Mouse (Mus musculus): Measurements from ENCODE around the gene Olfr129. TPM values are rescaled to one million over a fixed set of nuclear protein-coding genes. Genes with fewer than 3 reads are reported as not detected.

Gene Olfr129
- not detected for total RNA-seq (2021)
- long read RNA-seq, experiment 1 = 0 reads
- long read RNA-seq, experiment 2 = 0 reads

DNA sequence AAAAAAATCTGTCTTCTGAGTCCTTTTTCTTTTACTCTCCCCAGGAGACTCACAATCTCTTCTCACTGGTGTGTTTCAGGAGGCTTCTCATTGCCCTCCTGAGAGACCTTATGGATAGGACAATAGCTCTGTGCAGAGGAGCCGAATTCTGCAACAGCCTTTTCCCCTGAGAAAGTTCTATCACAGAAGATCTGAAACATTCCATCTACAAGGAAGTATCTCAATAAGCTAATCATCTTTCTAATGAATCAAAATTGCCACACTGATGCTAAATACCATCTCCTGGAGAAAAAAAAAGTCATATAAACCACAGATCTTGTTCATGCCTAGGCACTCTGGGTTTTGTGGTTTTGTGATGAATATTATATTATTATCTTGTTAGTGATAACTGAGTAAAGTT, at the start of gene Olfr129:
Gene Olfr129, minus strand, starts transcription at position 101 of the 400 bp plus-strand sequence.
- DNase-seq = no peak

DNA sequence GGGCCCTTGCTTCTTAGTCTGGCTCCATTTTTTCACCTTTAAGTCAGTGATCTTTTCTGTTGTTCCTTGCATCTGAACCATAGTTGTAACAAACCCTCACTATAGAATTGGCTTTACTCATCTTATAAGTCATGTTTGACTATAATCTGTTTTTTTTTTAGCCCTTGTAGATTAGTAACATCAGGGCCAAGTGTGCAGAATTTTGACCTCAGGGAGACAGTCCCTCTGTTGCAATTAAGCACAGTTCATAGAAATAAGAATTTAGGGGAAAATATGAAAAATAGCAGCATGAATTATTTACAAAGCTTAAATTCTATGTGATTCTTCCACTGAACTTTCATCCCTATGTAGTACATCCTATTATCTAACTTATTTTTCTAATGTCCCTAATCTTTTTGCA, 28.7 kb upstream of the Olfr129 start, which contains the start of gene Olfr131:
Gene Olfr131, minus strand, starts transcription at position 101 of the 400 bp plus-strand sequence.
- no peak for DNase-seq

DNA sequence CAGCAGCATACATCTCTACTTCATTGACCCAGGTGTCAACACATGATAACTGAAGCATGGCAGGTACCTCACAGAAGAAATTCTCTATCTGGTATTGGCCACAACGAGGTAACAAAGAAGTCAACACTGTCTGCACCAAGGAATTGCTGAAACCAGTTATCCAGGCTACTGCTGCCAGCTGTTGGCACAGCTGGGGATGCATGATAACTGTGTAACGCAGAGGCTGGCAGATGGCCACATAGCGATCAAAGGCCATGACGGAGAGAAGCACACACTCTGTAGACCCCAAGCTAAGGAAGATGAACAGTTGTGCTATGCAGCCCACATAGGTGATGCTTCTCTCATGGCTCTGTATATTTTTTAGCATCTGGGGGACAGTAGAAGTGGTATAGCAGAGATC, 22.5 kb upstream of the Olfr129 start:
- DNase-seq = no peak

DNA sequence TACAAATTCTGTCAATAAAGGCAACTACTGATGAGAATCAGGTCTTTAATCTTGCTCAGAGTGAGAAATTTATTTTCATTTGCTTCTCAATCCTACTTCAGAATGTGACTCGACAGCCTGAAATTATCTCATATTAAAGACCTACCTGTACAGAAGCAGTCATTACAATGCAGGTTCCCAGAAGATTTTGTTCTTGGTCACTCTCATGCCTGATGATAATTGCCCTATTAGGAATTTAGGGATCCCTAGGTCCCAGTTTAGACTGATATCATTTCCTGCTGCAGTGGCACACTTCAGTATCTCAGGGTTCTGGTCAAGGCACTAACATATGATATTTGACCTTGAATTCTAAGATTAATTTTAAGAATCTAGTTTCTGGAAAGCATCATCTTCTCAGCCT, 3.7 kb upstream of the Olfr129 start, which contains the start of gene Olfr130:
Gene Olfr130, plus strand, starts transcription at position 301 of the 400 bp plus-strand sequence.
- no peak for DNase-seq

DNA sequence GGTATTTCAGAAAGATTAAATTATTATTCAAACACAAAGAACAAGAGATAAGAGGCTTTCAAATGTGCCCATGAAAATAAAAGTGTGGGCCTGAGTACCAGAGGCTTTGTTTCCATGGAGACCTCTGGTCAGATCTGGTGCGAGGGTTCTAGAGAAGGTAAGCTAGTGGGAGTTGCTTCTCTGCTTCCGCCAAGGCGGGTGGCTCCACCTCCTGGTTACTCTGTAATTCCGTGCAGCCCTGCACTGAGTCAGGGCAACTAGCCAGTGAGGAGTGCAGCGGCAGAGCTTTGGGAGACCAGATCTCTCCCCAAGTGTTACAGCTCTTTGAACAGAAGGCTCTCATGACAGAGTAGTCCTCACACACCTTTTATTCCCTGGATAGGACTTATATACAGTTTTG, 33.6 kb downstream of the Olfr129 start:
- DNase-seq = no peak

DNA sequence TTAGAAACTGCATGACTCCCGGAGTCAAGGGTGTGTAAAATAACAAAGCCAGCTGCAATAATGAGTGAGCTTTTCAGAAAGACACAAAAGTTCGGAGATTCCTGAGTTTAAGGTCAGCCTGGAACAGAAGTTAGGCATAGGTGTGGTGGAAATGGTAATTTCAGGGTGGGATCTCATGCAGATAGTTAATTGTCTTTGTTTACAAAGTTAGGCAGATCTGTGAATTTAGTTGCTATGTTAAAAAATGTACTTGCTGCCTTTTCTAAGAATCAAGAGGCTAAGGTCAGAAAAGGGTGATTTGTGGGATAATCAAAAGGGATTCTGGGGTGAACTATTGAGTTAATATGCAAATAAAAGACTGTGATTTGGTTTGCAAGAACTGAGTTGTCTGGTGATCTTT, 43.5 kb downstream of the Olfr129 start:
- no peak for DNase-seq

DNA sequence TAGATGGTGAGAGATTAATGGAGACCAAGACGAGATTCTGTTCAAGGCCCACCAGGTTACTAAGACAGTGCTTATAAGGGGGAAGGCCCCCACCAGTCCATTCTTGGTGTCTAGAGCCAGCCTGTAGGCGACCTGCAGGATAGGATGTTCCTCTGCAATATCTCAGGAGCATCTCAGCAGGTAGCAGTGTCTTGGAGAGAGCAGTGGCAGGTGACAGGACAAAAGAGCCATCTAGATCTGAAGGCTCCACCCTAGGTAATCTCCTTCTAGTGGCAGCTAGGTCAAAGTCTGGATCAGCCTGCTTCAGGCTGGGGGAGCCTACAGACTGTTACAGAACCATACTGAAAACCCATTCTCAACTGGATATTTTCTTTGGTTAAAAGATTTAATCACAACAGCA, 54.9 kb downstream of the Olfr129 start:
- no peak for DNase-seq

Other genes starting within 250 kb of the Olfr129 start
- gene Olfr125, start 227.1 kb downstream of the Olfr129 start, total RNA-seq (2021) = not detected
- not detected for gene Olfr126, start 212.6 kb downstream of the Olfr129 start, total RNA-seq (2021)
- not detected for gene Olfr127, start 159.6 kb downstream of the Olfr129 start, total RNA-seq (2021)
- not detected for gene Olfr128, start 139.5 kb downstream of the Olfr129 start, total RNA-seq (2021)
- not detected for gene Olfr761, start 107.0 kb downstream of the Olfr129 start, total RNA-seq (2021)
- not detected for gene Olfr130, start 3.8 kb upstream of the Olfr129 start, total RNA-seq (2021)
- gene Olfr131, start 28.6 kb upstream of the Olfr129 start, total RNA-seq (2021) = not detected
- not detected for gene Olfr132, start 74.4 kb upstream of the Olfr129 start, total RNA-seq (2021)
- gene Olfr133, start 85.2 kb upstream of the Olfr129 start, total RNA-seq (2021) = not detected
- gene Olfr134, start 111.3 kb upstream of the Olfr129 start, total RNA-seq (2021) = not detected
- gene Olfr135, start 144.3 kb upstream of the Olfr129 start, total RNA-seq (2021) = not detected
- gene Olfr138, start 201.0 kb upstream of the Olfr129 start, total RNA-seq (2021) = not detected
- not detected for gene Olfr137, start 247.5 kb upstream of the Olfr129 start, total RNA-seq (2021)

Measured in gastrocnemius, postnatal 10 days (tissue).